Comparison of ENCODE assay signal across 21 mouse cellular contexts in the genomic region with DNA sequence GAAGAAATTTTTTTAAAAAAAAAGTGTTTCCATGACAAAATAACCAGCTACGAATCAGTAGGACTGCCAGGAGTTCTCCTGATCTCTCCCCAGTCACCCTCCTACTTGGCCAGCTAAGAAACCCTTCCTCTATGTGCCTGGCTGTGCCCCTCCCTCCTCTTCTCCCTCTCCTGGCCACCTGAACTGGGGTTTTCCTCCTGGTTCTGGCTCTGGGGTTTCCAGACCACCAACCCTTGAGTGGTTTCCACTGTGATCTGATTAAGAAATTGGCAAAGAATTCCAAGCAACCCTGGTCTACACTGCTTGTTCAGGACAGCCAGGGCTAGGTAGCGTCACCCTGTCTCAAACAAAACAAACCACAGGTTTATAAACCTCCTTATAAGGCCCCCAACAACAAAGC.
"Had no signal": no experiment of that assay in that cellular context is flagged by ENCODE, and none has a peak within 500 bp of the region (broad histone marks: within the 10 kb centered on the region; RNA-seq: fewer than 3 reads in every experiment).

No protein-coding gene starts in this region.

- ATAC-seq: hindbrain, postnatal 0 days; inflammation-experienced regulatory T-cells, adult 6 months; intestine, embryonic 15.5 days; intestine, postnatal 0 days had no signal

- H3K4me1 ChIP-seq: hindbrain, embryonic 10.5 days; hindbrain, embryonic 12.5 days; hindbrain, embryonic 13.5 days had no signal

- H3K36me3 ChIP-seq: heart, embryonic 10.5 days; heart, embryonic 12.5 days; heart, embryonic 13.5 days; heart, embryonic 15.5 days; hindbrain, embryonic 10.5 days; hindbrain, embryonic 12.5 days; hindbrain, embryonic 13.5 days; hindbrain, embryonic 15.5 days; intestine, embryonic 15.5 days; kidney, embryonic 15.5 days had no signal

- DNase-seq: kidney, postnatal 10 days; kidney, postnatal 4 days; layer of hippocampus, adult 9-11 months; layer of hippocampus, postnatal 36 days had no signal

- H3K27me3 ChIP-seq: hindbrain, embryonic 12.5 days; hindbrain, embryonic 15.5 days; intestine, embryonic 15.5 days had no signal

- H3K4me2 ChIP-seq: heart, embryonic 11.5 days; heart, embryonic 12.5 days; heart, embryonic 13.5 days; heart, embryonic 15.5 days; hindbrain, embryonic 12.5 days; hindbrain, embryonic 13.5 days; hindbrain, embryonic 14.5 days; hindbrain, embryonic 15.5 days; intestine, embryonic 15.5 days; kidney, embryonic 15.5 days had no signal

- H3K27ac ChIP-seq: heart, embryonic 10.5 days; heart, embryonic 13.5 days; heart, embryonic 15.5 days; hindbrain, embryonic 10.5 days; hindbrain, embryonic 12.5 days; hindbrain, embryonic 13.5 days; hindbrain, embryonic 14.5 days; hindbrain, embryonic 15.5 days; hindbrain, postnatal 0 days; intestine, embryonic 15.5 days; kidney, embryonic 15.5 days; kidney, postnatal 0 days; layer of hippocampus, adult 2 months had no signal

- H3K9me3 ChIP-seq: heart, embryonic 10.5 days; heart, embryonic 12.5 days; heart, embryonic 13.5 days; heart, embryonic 15.5 days; hindbrain, embryonic 10.5 days; hindbrain, embryonic 12.5 days; hindbrain, embryonic 13.5 days; hindbrain, embryonic 15.5 days; intestine, embryonic 15.5 days; kidney, embryonic 15.5 days had no signal

- H3K4me3 ChIP-seq: heart, embryonic 10.5 days; heart, embryonic 12.5 days; heart, embryonic 13.5 days; heart, embryonic 15.5 days; hindbrain, embryonic 10.5 days; hindbrain, embryonic 12.5 days; hindbrain, embryonic 13.5 days; hindbrain, embryonic 15.5 days; intestine, embryonic 15.5 days; kidney, embryonic 15.5 days; layer of hippocampus, adult 2 months had no signal

- H3K9ac ChIP-seq: heart, embryonic 12.5 days; heart, embryonic 13.5 days; heart, embryonic 15.5 days; hindbrain, embryonic 12.5 days; hindbrain, embryonic 13.5 days; hindbrain, embryonic 14.5 days; hindbrain, embryonic 15.5 days; intestine, embryonic 15.5 days; kidney, embryonic 15.5 days had no signal
